Mouse (Mus musculus): Measurements from ENCODE around the gene Rad51d.

Gene Rad51d

GRCm38 (mm10) chr11:82899720-82900119, 9.3 kb upstream of the Rad51d start:
- in situ Hi-C loops (cut with MboI; ENCODE audit: low sequenced_read_pairs) = loop anchor here (10.0 to 25.0 kb wide), 2 partner anchors 288 to 665 kb away; partner anchors contain the start of genes Slfn3 and Slfn4

GRCm38 (mm10) chr11:82897478-82897877, 7.1 kb upstream of the Rad51d start:
- in situ Hi-C loops (cut with MboI; ENCODE audit: low sequenced_read_pairs) = loop anchor here (10.0 kb wide), 1 partner anchor 663 kb away; no protein-coding TSS in a partner anchor

DNA sequence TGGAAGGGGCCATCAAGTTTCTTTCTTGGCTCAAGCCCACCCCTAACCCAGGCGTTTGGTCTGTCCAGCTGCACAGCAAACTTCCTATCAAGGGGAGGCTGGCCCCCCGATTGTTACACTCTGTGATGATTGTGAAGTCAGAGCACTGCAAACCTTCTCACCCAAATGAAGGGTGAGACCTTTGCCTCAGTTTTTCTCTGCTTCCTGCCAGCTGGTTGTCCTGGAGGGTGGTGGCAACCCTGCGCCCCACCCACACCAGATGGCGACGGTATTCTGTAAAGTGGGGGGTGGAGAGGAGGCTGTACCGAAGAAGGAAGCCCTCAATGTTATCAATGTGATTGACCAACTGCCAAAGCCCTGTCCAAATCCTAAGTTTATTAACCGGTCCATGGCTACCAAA, 1.5 kb upstream of the Rad51d start, which contains the start of gene Fndc8:
Gene Fndc8, plus strand, starts transcription at position 189 of the 400 bp plus-strand sequence.
- in situ Hi-C loops (cut with MboI; ENCODE audit: low sequenced_read_pairs) = loop anchor here (10.0 kb wide), 1 partner anchor 657 kb away; no protein-coding TSS in a partner anchor

GRCm38 (mm10) chr11:82889524-82890341, 681 bp downstream of the Rad51d start:
- in situ Hi-C loops (cut with MboI; ENCODE audit: low sequenced_read_pairs) = loop anchor here (5.0 to 10.0 kb wide), 3 partner anchors 132 to 655 kb away; no protein-coding TSS in a partner anchor

GRCm38 (mm10) chr11:82888491-82888946, 1.9 kb downstream of the Rad51d start:
- in situ Hi-C loops (cut with MboI; ENCODE audit: low sequenced_read_pairs) = loop anchor here (5.0 to 10.0 kb wide), 2 partner anchors 131 to 264 kb away; no protein-coding TSS in a partner anchor

GRCm38 (mm10) chr11:82886559-82886958, 3.9 kb downstream of the Rad51d start:
- in situ Hi-C loops (cut with MboI; ENCODE audit: low sequenced_read_pairs) = loop anchor here (5.0 to 10.0 kb wide), 2 partner anchors 129 to 262 kb away; no protein-coding TSS in a partner anchor

- in situ Hi-C loops (cut with MboI; ENCODE audit: low sequenced_read_pairs) = loop anchor here (10.0 kb wide), 1 partner anchor 258 kb away; no protein-coding TSS in a partner anchor
Measured at GRCm38 (mm10) chr11:82883180-82883579, 7.2 kb downstream of the Rad51d start.

DNA sequence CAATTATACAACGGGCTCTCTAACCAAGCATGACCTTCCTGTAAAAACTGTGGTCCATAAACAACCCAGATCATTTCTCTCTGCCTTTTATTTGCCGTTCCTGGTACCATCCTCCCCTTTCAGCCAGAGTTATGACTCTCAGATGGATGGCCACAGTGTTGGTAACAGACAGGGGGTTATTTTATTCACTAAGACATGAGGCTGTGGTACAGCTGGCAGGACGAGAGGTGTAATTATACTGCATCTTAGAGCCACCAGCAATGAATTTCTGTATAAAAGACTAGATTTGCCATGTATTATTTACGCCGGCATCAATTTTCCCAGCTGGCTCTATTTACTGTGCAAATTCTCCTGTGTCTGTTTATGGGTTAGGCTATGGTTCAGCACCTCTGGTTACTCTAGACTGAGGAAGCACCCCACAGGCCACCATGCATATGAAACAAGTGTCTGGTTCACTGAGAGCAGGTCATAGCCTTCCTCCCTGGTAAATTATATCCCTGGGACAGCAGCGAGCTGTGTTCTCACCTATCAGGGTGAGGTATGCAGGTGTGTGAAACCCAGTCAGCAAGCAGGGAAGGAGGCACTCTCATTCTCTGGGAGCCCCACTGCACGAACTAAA, 12.6 kb downstream of the Rad51d start:
- in situ Hi-C loops (cut with MboI; ENCODE audit: low sequenced_read_pairs) = no loop called here

DNA sequence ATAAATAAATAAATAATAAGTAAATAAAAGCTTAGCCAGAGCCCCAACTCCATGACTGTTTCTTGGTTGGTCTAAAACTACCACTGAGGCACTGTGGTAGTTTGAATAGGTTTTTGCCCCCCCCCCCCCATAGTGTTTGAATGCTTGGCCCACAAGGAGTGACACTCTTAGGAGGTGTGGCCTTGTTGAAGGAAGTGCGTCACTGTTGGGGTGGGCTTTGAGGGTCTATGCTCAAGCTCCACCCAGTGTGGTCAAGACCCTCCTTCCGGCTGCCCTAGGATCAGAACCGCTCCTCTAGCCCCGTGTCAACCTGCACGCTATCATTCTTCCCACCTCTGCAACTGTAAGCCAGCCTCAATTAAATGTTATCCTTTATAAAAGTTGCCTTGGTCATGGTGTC, 14.8 kb downstream of the Rad51d start:
- in situ Hi-C loops (cut with MboI; ENCODE audit: low sequenced_read_pairs) = no loop called here

- in situ Hi-C loops (cut with MboI; ENCODE audit: low sequenced_read_pairs) = no loop called here
Measured at GRCm38 (mm10) chr11:82874924-82875323, 15.5 kb downstream of the Rad51d start.

- in situ Hi-C loops (cut with MboI; ENCODE audit: low sequenced_read_pairs) = no loop called here
Measured at GRCm38 (mm10) chr11:82871031-82871446, 19.4 kb downstream of the Rad51d start, which contains the start of gene Rffl. Rffl (minus strand) TSS chr11:82871210.

GRCm38 (mm10) chr11:82870173-82871030, 20.0 kb downstream of the Rad51d start:
- in situ Hi-C loops (cut with MboI; ENCODE audit: low sequenced_read_pairs) = no loop called here

GRCm38 (mm10) chr11:82869506-82870172, 20.8 kb downstream of the Rad51d start:
- in situ Hi-C loops (cut with MboI; ENCODE audit: low sequenced_read_pairs) = no loop called here

DNA sequence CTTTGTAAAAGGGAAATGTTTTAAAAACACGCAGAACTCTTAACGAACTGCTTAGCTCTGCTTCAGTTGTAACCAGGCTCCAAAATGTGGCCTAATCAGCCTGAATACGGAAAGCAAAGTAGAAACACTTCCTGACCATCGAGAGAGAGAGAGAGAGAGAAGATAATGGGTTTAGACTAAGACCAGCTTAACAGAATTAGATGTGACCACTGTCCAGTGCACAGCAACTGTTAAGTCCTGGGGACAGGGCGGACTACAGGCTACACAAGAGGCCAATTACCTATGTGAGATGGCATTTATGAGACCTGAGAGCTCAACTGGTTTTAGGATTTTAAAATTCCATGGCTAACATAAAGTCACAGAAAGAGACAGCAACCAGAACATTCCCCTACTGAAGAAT, 22.5 kb downstream of the Rad51d start:
- in situ Hi-C loops (cut with MboI; ENCODE audit: low sequenced_read_pairs) = no loop called here

- in situ Hi-C loops (cut with MboI; ENCODE audit: low sequenced_read_pairs) = no loop called here
Measured at GRCm38 (mm10) chr11:82866850-82867564, 23.4 kb downstream of the Rad51d start.

DNA sequence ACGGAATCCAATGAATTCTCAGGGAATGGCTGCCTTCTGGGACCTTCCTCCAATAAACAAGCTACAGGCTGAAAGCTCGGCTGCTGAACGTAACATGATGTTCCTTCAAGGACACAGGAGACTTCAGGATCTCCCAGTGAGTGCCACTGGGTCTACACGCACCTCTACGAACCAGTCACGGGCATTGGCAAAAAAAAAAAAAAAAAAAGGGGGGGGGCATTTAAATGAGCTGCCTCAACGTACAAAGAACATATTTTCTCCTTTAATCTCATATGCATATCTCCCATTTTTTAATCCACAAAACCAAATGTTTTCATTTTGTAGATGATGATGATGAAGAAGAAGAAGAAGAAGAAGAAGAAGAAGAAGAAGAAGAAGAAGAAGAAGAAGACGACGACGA, 24.5 kb downstream of the Rad51d start:
- in situ Hi-C loops (cut with MboI; ENCODE audit: low sequenced_read_pairs) = no loop called here

- in situ Hi-C loops (cut with MboI; ENCODE audit: low sequenced_read_pairs) = no loop called here
Measured at GRCm38 (mm10) chr11:82863488-82863931, 26.9 kb downstream of the Rad51d start.

DNA sequence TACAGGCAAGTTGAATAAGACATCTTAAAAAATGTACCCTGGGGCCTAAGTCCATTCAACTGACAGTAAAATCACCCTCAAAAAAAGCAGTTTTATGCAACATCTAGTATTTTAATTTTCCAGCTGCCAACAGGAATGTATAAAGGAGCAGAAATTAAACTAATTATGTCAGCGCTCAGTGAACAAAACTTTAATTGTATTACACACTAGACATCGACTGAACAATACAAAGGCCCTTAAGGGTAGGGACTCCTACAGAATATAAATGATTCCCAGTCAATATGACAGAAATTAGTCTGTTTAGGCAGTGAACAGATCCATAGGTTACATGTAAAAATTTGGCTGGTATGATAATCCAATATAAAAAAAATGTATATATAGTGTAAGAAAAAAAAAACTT, 27.4 kb downstream of the Rad51d start:
- in situ Hi-C loops (cut with MboI; ENCODE audit: low sequenced_read_pairs) = no loop called here

DNA sequence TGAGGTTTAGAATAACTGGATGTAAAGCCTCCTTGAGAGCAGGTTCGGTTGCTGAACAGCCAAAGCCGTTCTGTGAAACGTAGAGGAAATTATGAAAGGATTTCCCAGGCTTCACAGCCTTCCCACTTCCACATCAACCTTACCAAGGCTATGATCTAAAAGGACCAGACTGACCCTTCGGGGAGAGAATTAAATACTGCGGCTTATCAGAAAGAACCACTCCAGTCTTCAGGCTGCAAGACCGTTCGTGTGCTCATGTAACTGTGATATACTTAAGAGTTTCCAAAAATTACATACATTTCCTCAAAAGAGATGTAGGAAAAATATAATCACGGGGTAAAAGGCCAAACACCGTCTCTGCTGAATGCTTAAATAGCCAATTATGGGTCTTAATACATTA, 27.8 kb downstream of the Rad51d start:
- in situ Hi-C loops (cut with MboI; ENCODE audit: low sequenced_read_pairs) = no loop called here
